Mouse (Mus musculus): ENCODE measurements at regions not wholly inside any gene's neighbourhood (a gene's known extent, or its start where the extent isn't known, plus 50 kb on each side); places are given as distances from the start of the nearest gene placed in this dataset.

GRCm38 (mm10) chr14:99509696-99510536 is 211.4 kb downstream of the Klf5 start:
- DNase-seq (ENCODE audit: low spot score in 2 of 2) = no peak
- intact Hi-C loops (cut with DNase I) = no loop called here

GRCm38 (mm10) chr14:99515474-99515873 is 217.0 kb downstream of the Klf5 start:
- DNase-seq (ENCODE audit: low spot score in 2 of 2) = no peak
- intact Hi-C loops (cut with DNase I) = no loop called here

GRCm38 (mm10) chr14:99516703-99517102 is 218.2 kb downstream of the Klf5 start:
- intact Hi-C loops (cut with DNase I) = no loop called here
- DNase-seq (ENCODE audit: low spot score in 2 of 2) = no peak

GRCm38 (mm10) chr14:99520343-99520742 is 221.9 kb downstream of the Klf5 start:
- DNase-seq (ENCODE audit: low spot score in 2 of 2) = no peak
- intact Hi-C loops (cut with DNase I) = no loop called here

- intact Hi-C loops (cut with DNase I) = no loop called here
- DNase-seq (ENCODE audit: low spot score in 2 of 2) = peak; percentile 6 to 9
Measured at GRCm38 (mm10) chr14:99521954-99522523, 223.5 kb downstream of the Klf5 start.

GRCm38 (mm10) chr14:99535781-99536180 is 237.3 kb downstream of the Klf5 start:
- no peak for DNase-seq (ENCODE audit: low spot score in 2 of 2)
- intact Hi-C loops (cut with DNase I) = no loop called here

GRCm38 (mm10) chr14:99537286-99537685 is 238.8 kb downstream of the Klf5 start:
- intact Hi-C loops (cut with DNase I) = no loop called here
- DNase-seq (ENCODE audit: low spot score in 2 of 2) = no peak

GRCm38 (mm10) chr14:99541716-99542115 is 243.2 kb downstream of the Klf5 start:
- peak in 1 of 2 experiments; percentile 18 for DNase-seq (ENCODE audit: low spot score in 2 of 2)
- intact Hi-C loops (cut with DNase I) = no loop called here

GRCm38 (mm10) chr14:99547931-99548330 is 249.4 kb downstream of the Klf5 start:
- intact Hi-C loops (cut with DNase I) = no loop called here
- no peak for DNase-seq (ENCODE audit: low spot score in 2 of 2)

- no peak for DNase-seq (ENCODE audit: low spot score in 2 of 2)
- intact Hi-C loops (cut with DNase I) = no loop called here
Measured at GRCm38 (mm10) chr14:99548363-99549248, 250.1 kb downstream of the Klf5 start.

GRCm38 (mm10) chr14:99564024-99564423 is 265.5 kb downstream of the Klf5 start:
- no peak for DNase-seq (ENCODE audit: low spot score in 2 of 2)
- intact Hi-C loops (cut with DNase I) = no loop called here

GRCm38 (mm10) chr14:99574146-99574545 is 275.7 kb downstream of the Klf5 start:
- intact Hi-C loops (cut with DNase I) = no loop called here
- no peak for DNase-seq (ENCODE audit: low spot score in 2 of 2)

- peak in 1 of 2 experiments; percentile 41 for DNase-seq (ENCODE audit: low spot score in 2 of 2)
- intact Hi-C loops (cut with DNase I) = no loop called here
Measured at GRCm38 (mm10) chr14:99578665-99579064, 280.2 kb downstream of the Klf5 start.

- intact Hi-C loops (cut with DNase I) = no loop called here
- DNase-seq (ENCODE audit: low spot score in 2 of 2) = peak; percentile 9 to 22
Measured at GRCm38 (mm10) chr14:99579271-99579759, 280.8 kb downstream of the Klf5 start.

GRCm38 (mm10) chr14:99579765-99580266 is 281.3 kb downstream of the Klf5 start:
- intact Hi-C loops (cut with DNase I) = no loop called here

GRCm38 (mm10) chr14:99584144-99584543 is 285.7 kb downstream of the Klf5 start:
- no peak for DNase-seq (ENCODE audit: low spot score in 2 of 2)
- intact Hi-C loops (cut with DNase I) = no loop called here

More at GRCm38 (mm10) chr14:99579765-99580266, 281.3 kb downstream of the Klf5 start:
- DNase-seq (ENCODE audit: low spot score in 2 of 2) = no peak

- intact Hi-C loops (cut with DNase I) = no loop called here
- no peak for DNase-seq (ENCODE audit: low spot score in 2 of 2)
Measured at GRCm38 (mm10) chr14:99586029-99586428, 287.5 kb downstream of the Klf5 start.

- intact Hi-C loops (cut with DNase I) = no loop called here
- no peak for DNase-seq (ENCODE audit: low spot score in 2 of 2)
Measured at GRCm38 (mm10) chr14:99590854-99591470, 292.5 kb downstream of the Klf5 start.

- no peak for DNase-seq (ENCODE audit: low spot score in 2 of 2)
- intact Hi-C loops (cut with DNase I) = no loop called here
Measured at GRCm38 (mm10) chr14:99592922-99593321, 294.4 kb downstream of the Klf5 start.
